Mouse (Mus musculus) kidney, postnatal 0 days (tissue): ENCODE data around the gene Pim1. TPM values are rescaled to one million over a fixed set of nuclear protein-coding genes. Genes with fewer than 3 reads are reported as not detected.

Experiments
- ATAC-seq: fragments of 200-750 bp; cut with Nextera tagmentation; replicated peaks from 2 replicates; pipeline ENCODE4 v1.8.0; 2017; ENCODE audit warnings: low read depth, moderate number of reproducible peaks, moderate TSS enrichment, moderate library complexity; ENCODE audit not compliant: low FRiP score
- DNase-seq: peaks from one replicate; pipeline ENCODE4 v3.0.0-alpha.2; 2016; ENCODE audit warnings: low spot score
- H3K27ac ChIP-seq: fragments of 300-500 bp; sonication (generic); 2 replicates; pipeline ENCODE4 v1.5.1; 2014; ENCODE audit warnings: mild to moderate bottlenecking
- H3K27me3 ChIP-seq: fragments of 300-500 bp; sonication (generic); 2 replicates; pipeline ENCODE4 v1.6.1; 2014; ENCODE audit warnings: low read length, mixed read lengths; ENCODE audit not compliant: insufficient read depth
- H3K36me3 ChIP-seq: fragments of 300-500 bp; sonication (generic); 2 replicates; pipeline ENCODE4 v1.6.1; 2014; ENCODE audit warnings: low read length, mixed read lengths; ENCODE audit not compliant: insufficient read depth
- H3K4me1 ChIP-seq: fragments of 300-500 bp; sonication (generic); replicated peaks from 2 replicates; pipeline ENCODE4 v1.6.1; 2014; ENCODE audit warnings: antibody characterized with exemption, low read length, mixed read lengths; ENCODE audit not compliant: insufficient read depth
- H3K4me2 ChIP-seq: fragments of 300-500 bp; sonication (generic); 2 replicates; pipeline ENCODE4 v1.6.1; 2014; ENCODE audit warnings: mild to moderate bottlenecking, low read length, moderate library complexity, mixed read lengths
- H3K4me3 ChIP-seq: fragments of 300-500 bp; sonication (generic); replicated peaks from 2 replicates; pipeline ENCODE4 v1.5.1; 2014; ENCODE audit warnings: low read depth, low read length
- H3K9ac ChIP-seq: fragments of 300-500 bp; sonication (generic); 2 replicates; pipeline ENCODE4 v1.6.1; 2014; ENCODE audit warnings: low read depth, low read length
- H3K9me3 ChIP-seq: fragments of 300-500 bp; sonication (generic); replicated peaks from 2 replicates; pipeline ENCODE4 v1.6.1; 2016; ENCODE audit warnings: low read length, inconsistent platforms, mixed read lengths
- CTCF ChIP-seq: IDR thresholded peaks from 2 replicates; pipeline ENCODE4 v1.5.1; 2016; ENCODE audit warnings: antibody characterized with exemption, low read depth, mild to moderate bottlenecking, moderate library complexity
- WGBS: fragments of 180-500 bp; shearing (Covaris S2); extraction: QIAGEN DNeasy Blood & Tissue Kit; methylation state at CpG from one replicate; pipeline ENCODE4 v1.1.7; 2014; 5-methylcytosine and 5-hydroxymethylcytosine counted together
- polyA plus RNA-seq: library from polyadenylated mRNA; unstranded; fragments of >200 nt; fragmentation: Nextera tagmentation; extraction: Ambion mirVana; gene quantifications from 2 replicates; pipeline ENCODE4 v1.2.1, GENCODE M21; 2015

Gene Pim1
- polyA plus RNA-seq, 1 experiment from 2014 or later = 21.3 TPM

DNA sequence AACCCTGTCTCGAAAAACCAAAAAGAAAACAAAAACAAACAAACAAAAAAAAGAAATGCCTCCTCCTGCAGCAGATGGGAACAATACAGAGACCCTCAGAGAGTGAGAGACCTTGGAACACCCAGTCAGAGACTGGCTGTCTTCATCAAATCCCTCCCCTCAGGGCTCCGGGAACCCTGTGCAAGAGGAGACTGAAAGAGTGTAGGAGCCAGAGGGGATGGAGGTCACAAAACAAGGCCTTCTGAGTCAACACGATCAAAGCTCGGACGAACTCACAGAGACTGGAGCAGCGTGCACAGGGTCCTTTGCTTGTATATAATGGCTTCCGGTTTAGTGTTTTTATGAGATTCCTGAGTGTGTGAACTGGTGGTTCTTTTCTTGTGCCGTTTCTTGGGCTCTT is 49.9 kb downstream of the Pim1 start:
- 78% methylated on average over 8 of the region's 8 CpGs for WGBS
- TF ChIP-seq CTCF = no peak
- no peak for ATAC-seq

DNA sequence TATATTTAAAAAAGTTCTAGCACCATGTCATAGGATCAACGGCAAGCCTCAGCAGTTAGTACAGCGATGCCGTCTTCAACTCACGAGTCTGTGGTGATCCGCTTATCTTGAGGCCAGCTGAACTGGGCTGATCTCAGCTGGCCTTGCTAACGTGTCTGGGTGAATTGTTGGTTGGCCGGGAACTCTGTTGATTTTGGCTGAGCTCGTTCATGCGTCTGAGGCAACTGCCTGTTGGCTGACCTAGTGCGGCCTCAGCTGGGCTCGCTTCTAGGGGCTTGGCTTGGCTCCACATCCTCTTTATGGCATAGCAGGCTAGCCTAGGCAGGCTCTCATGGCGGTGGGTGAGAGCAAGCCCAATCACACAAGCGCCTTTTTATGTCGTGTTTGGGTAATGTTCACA is 50.9 kb downstream of the Pim1 start:
- ATAC-seq = no peak
- Histone ChIP-seq H3K4me3 (no peak overlapping the region), H3K9me3 (no peaks in the 10 kb centered on the region), H3K9ac (no peak overlapping the region), H3K27me3 (no peaks in the 10 kb centered on the region), H3K36me3 (no peaks in the 10 kb centered on the region), H3K4me2 (no peak overlapping the region), H3K27ac (peak overlapping the region; percentile 6; the same call in 1 of the 2 replicates), H3K4me1 (no peaks in the 10 kb centered on the region)
- 45% methylated on average over 14 of the region's 14 CpGs for WGBS
- DNase-seq = peak; percentile 87
- TF ChIP-seq CTCF = no peak

More for the DNA sequence above, 49.9 kb downstream of the Pim1 start:
- H3K4me2 ChIP-seq = no peak overlapping the region
- DNase-seq = no peak
- no peaks in the 10 kb centered on the region for H3K27me3 ChIP-seq
- H3K9me3 ChIP-seq = no peaks in the 10 kb centered on the region
- no peaks in the 10 kb centered on the region for H3K4me1 ChIP-seq
- no peak overlapping the region for H3K9ac ChIP-seq
- no peaks in the 10 kb centered on the region for H3K36me3 ChIP-seq
- 0 out of 2 replicates have a peak overlapping the region, but pooled peaks have one; percentile 31 for H3K27ac ChIP-seq
- no peak overlapping the region for H3K4me3 ChIP-seq

DNA sequence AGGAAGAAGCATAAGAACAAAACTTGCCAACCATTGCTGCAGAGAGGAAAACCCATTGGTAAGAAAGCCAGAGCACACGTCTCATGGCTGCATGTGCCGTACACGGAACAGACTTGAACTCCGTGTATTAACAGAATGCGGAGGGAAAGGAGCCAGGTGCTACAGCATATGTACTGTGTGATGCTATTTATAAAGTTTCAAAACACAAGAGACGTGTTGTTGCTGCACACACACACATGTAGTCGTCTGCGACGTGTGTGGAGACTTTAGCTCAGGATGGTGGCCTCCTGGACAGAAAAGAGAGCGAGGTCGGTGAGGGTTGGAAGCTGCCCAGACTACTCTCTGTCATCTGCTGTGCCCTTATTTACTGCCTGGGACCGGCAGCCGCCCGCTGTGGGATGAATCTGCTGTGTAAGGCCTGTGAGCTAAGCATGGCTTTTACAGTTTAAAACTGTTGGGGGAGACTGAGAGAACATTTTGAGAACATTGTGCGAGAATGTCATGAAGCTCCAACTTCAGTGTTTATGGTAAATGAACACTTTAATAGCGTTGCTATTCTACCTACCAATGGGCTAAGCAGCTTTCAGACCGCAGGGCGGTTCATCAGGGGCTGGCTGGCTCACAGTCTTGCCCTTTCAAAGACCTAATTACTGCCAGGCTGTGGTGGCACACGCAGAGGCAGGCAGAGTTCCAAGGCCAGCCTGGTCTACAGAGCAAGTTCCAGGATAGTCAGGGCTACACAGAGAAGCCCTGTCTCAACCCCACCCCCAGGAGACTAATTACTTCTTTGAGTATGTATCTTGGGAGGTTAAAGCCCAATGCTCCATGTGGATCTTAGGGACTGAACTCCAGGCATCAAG is 52.5 kb downstream of the Pim1 start:
- no peak overlapping the region for H3K27ac ChIP-seq
- ATAC-seq = no peak
- no peak for DNase-seq
- no peak overlapping the region for H3K4me2 ChIP-seq
- 86% methylated on average over 19 of the region's 19 CpGs for WGBS
- no peak overlapping the region for H3K4me3 ChIP-seq
- no peaks in the 10 kb centered on the region for H3K4me1 ChIP-seq
- TF ChIP-seq CTCF = no peak
- H3K9me3 ChIP-seq = no peaks in the 10 kb centered on the region
- H3K9ac ChIP-seq = no peak overlapping the region
- H3K36me3 ChIP-seq = no peaks in the 10 kb centered on the region
- H3K27me3 ChIP-seq = no peaks in the 10 kb centered on the region

DNA sequence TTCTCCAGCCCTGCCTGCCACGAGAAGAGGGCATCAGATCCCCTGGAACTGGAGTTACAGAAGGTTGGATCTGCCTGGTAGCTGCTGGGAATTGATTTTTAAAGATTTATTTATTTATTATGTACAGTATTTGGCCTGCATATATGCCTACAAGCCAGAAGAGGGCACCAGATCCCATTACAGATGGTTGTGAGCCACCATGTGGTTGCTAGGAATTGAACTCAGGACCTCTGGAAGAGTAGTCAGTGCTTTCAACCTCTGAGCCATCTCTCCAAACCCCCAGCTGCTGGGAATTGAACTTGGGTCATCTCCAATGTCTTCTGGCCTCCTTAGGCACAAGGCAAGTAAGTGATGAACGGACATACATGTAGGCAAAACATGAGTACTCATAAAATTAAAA is 53.5 kb downstream of the Pim1 start:
- H3K9ac ChIP-seq = no peak overlapping the region
- H3K4me2 ChIP-seq = no peak overlapping the region
- ATAC-seq (no peak), DNase-seq (no peak)
- H3K27me3 ChIP-seq = no peaks in the 10 kb centered on the region
- no peak overlapping the region for H3K4me3 ChIP-seq
- no peak for TF ChIP-seq CTCF
- WGBS = 83% methylated on average over 2 of the region's 2 CpGs
- H3K9me3 ChIP-seq = no peaks in the 10 kb centered on the region
- H3K4me1 ChIP-seq = no peaks in the 10 kb centered on the region
- no peaks in the 10 kb centered on the region for H3K36me3 ChIP-seq
- H3K27ac ChIP-seq = no peak overlapping the region

DNA sequence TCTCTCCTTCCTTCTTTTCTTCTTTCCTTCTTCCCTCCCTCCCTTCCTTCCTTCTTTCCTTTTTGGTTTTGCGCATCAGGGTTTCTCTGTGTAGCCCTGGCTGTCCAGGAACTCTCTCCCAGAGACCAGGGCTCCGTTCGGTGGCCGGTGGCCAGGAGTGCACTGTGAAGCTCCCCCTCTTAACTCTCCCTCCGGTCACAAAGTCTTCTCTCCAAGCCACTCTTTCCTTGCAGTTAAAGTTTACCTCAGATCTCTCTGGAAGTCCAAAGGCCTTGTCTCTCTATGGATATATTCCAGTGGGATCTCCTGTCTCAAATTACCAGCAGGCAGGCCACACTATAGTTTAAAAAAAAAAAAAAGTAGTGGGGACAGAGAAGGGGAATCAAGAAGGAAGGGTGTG is 54.7 kb downstream of the Pim1 start:
- Histone ChIP-seq H3K9me3 (no peaks in the 10 kb centered on the region), H3K4me1 (peaks cover 2% of the 10 kb centered on the region), H3K27ac (0 out of 2 replicates have a peak overlapping the region, but pooled peaks have one; percentile 19), H3K9ac (no peak overlapping the region), H3K27me3 (no peaks in the 10 kb centered on the region), H3K36me3 (no peaks in the 10 kb centered on the region), H3K4me3 (no peak overlapping the region), H3K4me2 (no peak overlapping the region)
- ATAC-seq (no peak), DNase-seq (no peak)
- WGBS = 77% methylated on average over 5 of the region's 5 CpGs
- TF ChIP-seq CTCF = no peak

Other genes with a start within 250 kb of the Pim1 start
- 108 and 126 TPM in 2 replicates for gene Ppil1, start 226.6 kb upstream of the Pim1 start, polyA plus RNA-seq
- gene BC004004, start 222.0 kb upstream of the Pim1 start, polyA plus RNA-seq = 131 TPM in 2 replicates
- 3.1 and 4.1 TPM in 2 replicates for gene Pi16, start 173.1 kb upstream of the Pim1 start, polyA plus RNA-seq
- 307 and 309 TPM in 2 replicates for gene Mtch1, start 142.8 kb upstream of the Pim1 start, polyA plus RNA-seq
- gene Fgd2, start 129.8 kb upstream of the Pim1 start, polyA plus RNA-seq = 12.3 and 12.5 TPM in 2 replicates
- gene Gm17657, start 58.9 kb downstream of the Pim1 start, polyA plus RNA-seq = not detected in 2 replicates
- gene Tbc1d22b, start 59.0 kb downstream of the Pim1 start, polyA plus RNA-seq = 11.9 and 12.0 TPM in 2 replicates
- 0.20 and 0.51 TPM in 2 replicates for gene Tmem217, start 61.6 kb downstream of the Pim1 start, polyA plus RNA-seq
- gene Rnf8, start 124.0 kb downstream of the Pim1 start, polyA plus RNA-seq = 50.3 and 56.1 TPM in 2 replicates
- gene Gm28043, start 124.1 kb downstream of the Pim1 start, polyA plus RNA-seq = 1.2 and 2.1 TPM in 2 replicates
- 102 and 110 TPM in 2 replicates for gene Cmtr1, start 169.8 kb downstream of the Pim1 start, polyA plus RNA-seq
- 8.2 and 9.2 TPM in 2 replicates for gene Ccdc167, start 226.3 kb downstream of the Pim1 start, polyA plus RNA-seq